Mouse (Mus musculus): ENCODE results near the gene Grb10.

DNA sequence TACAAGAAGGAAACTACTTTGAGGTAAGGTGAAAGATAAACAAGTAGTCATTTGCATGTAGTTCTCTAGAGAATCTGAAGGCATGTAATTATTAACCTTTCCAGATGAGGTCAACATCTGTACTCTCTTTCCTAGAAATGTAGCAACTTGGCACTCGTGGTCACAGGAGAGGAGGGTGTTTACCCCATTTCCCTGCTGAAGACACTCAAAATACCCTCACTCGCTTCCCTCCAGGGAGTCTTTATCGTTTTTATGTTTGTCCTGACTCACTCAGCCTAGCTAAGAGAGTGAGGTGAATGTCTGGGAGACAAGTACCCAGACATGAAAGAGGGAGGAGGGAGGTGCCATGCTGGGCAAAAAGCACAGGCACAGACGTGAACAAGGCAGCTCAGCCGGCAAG, 77.6 kb downstream of the Grb10 start:
- TF ChIP-seq POLR2A (IDR thresholded peaks at IDR 0.05; ENCODE audit: extremely low read depth, insufficient read depth, low read length) (no peak), CTCF (IDR thresholded peaks at IDR 0.05; ENCODE audit: low read depth, low read length) (no peak)

Measured in liver, adult 2 months (tissue).